Mouse (Mus musculus): ENCODE measurements at regions not wholly inside any gene's neighbourhood (a gene's known extent, or its start where the extent isn't known, plus 50 kb on each side); places are given as distances from the start of the nearest gene placed in this dataset.
"Not testable (repeated sequence)": the region's sequence is repeated elsewhere in the genome, so short reads cannot be mapped to it uniquely, and the experiment has no call there.

DNA sequence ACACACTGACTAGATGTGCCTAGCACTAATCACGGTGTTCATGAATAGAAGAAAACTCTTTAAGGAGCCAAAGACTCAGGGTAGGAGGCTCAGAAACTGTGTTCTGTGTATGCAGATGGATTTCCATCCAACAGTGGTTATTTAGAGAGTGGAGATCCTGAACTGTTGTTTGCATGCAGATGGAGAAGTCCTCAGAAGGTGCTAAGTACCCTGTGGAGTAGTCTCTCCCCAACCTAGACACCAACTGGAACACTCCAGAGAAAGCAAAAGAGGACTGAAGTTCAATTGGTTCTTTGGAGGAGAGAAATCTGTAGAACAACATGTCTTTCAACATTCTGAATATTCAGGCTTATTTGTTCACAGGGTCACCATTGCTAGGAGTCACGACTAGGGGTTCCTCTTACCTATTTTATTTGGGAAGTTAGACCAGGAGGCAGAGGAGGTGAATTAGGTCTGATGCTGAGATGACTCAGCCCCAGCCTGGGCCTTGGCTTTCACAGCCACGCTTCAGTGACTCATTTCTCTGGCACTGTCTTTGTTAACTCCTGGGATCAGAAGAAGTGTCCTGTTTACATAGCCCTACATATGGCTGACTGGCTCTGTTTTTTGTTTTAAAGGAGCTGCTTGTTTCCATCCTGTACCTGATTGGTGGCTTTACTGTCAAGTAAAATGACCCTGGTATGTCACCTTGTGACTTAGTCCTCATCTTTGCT is 742.0 kb downstream of the Kcna4 start:
- no peak for ATAC-seq (replicated peaks; ENCODE audit: poor library complexity)

DNA sequence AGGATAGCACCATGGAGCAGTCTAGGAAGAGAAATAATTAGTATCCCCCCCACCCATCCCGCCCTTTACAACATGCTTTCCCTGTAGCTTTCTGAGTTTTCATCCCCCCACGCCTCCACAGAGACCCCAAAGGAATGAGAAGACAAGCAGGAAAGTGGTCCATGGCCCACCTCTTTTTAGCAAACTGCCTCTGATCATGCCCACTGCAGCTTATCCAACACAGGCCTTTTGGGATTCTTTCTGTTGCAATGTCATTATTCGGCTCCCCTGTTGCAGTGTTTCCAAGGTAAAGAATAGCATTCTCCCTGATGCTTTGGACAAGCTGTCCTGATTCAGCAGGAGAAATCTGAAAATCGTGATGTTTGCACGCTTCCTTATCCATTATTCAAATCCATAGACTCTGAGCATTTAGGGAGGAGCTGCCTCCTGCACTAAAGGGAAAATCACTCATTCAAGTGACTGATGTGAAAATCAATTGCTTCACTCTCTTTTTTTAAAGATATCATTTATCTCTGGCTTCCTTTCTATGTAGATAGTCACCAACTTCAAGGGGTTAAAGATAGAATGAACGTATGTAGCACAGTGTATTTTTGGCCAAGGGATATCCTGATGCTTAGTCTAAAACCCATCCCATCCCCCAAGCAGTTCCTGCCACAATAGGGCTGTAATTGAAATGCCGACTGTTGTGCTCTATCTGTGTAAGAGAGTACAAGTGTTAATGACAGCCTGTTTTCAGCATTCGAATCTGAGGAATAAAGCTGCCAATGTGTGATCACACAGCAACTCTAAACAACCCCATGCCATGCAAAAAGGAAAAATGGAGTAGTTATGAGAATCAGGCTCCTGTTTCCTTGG is 743.1 kb downstream of the Kcna4 start:
- ATAC-seq (replicated peaks; ENCODE audit: poor library complexity), result no peak

DNA sequence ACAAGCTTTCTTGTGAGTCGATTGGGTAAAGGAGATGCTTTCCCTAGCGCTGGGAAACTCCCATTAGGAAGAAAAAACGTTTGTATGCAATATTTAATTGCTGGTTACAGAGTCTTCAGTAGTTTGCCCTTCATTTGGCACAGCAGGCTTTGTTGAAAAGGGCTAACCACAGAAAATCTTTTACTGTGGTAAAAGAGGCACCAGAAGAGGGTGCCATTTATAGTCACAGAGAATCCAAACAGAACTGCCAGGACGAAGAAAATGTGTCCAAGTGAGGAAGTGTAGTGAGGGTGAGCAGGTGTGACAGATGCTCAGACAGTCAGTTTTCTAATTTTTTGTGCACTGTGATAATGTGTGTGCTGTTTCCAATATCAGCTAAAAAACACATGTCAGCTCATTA is 744.4 kb downstream of the Kcna4 start:
- no peak for ATAC-seq (replicated peaks; ENCODE audit: poor library complexity)

DNA sequence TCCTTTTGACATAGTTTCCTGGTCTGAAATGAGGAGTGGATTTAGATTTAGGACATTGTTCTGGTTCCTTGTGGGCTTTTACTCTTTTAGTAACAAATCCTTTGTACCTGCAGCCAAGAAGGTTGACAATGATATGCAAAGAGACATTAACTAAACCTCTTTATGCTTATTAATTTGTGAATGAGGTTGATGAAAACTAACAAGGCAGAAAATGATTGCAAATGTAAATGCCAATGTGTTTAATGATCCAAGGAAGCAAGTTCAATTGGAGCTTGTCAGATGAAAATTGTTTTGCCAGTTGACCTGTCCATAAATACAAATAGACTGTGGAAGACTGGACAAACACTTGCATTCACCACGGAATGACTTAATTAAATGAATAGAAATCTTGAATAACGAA is 751.6 kb downstream of the Kcna4 start:
- ATAC-seq (replicated peaks; ENCODE audit: poor library complexity), result no peak

DNA sequence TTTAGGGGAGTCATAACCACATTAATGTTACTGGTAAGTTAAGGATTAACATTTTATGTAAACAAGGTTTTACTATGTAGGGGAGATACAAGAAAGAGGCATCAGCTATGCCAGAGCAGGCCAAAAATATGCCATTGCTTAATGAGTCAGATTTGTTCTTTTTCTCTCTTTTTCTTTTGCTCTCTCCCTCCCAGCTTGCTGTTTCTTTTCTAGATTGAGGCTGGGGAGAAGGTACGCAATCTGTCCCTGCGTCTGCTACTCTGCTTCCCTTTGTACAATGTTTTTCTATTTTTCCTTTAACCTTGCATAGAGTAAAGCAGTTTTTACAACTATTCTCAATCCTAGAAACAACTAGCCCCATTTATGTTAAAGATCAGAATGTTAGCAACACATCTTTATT is 754.4 kb downstream of the Kcna4 start:
- no peak for ATAC-seq (replicated peaks; ENCODE audit: poor library complexity)

DNA sequence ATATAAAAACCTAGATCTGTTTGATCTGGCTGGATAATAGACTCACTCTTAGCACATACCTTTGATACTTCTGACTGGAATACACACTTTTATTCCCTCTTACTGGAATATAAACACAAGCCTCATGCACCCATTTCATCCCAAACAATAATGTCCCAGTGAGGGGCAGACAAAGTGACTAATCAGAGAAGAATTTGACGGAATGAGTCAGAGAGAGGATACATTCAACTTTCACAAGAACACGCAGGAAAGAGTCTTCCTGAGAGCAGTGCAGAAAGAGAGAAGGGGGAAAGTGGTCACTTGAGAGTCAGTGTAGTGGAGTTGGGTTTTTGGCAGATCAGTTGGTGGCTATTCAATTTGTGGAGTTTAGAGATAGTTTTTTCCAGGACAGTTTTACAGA is 755.6 kb downstream of the Kcna4 start:
- no peak for ATAC-seq (replicated peaks; ENCODE audit: poor library complexity)

DNA sequence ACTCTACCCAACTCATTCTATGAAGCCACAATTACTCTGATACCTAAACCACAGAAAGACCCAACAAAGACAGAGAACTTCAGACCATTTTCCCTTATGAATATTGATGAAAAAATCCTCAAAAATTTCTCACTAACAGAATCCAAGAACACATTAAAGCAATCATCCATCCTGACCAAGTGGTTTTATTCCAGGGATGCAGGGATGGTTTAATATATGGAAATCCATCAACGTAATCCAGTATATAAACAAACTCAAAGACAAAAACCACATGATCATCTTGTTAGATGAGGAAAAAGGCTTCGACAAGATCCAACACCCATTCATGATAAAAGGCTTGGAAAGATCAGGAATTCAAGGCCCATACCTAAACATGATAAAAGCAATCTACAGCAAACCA is 772.3 kb downstream of the Kcna4 start:
- not testable (repeated sequence) for ATAC-seq (replicated peaks; ENCODE audit: poor library complexity)

DNA sequence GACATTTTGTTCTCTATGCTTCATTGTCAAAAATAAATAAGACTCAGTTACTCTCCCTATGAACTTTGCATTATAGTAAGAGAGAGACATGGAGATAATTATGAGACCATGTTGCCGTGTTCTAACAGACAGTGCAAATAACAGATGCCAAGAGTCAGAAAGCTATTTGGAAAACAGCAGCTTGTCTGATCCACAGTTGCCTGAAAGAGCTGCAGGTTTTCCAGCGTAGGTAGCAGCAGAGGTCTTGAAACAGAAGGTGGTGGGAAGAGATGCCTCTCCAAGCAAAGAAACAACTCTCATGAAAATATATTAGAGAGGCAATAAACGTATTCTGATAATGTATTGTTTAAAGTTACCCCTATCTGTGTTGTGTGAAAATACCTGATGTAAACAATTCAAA is 793.5 kb downstream of the Kcna4 start:
- ATAC-seq (replicated peaks; ENCODE audit: poor library complexity), result no peak

DNA sequence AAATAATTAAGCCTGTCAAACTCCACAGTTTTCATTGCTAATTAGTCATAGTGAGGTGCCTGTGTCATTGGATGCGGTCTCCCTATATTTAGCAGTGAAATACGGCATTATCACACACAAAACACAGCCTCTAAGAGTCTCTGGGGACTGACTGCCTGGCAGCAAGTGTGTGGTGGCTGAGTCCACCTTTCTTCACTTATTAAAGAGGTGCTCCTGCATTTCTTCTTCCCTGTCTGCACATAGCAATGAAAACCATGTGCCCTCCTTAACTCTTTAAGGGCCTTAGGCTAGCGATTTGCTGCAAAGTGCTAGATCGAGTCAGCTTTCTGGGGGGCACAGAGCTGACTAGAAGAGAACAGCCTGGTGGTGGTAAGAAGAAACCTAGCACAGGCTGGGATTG is 799.8 kb downstream of the Kcna4 start:
- no peak for ATAC-seq (replicated peaks; ENCODE audit: poor library complexity)

DNA sequence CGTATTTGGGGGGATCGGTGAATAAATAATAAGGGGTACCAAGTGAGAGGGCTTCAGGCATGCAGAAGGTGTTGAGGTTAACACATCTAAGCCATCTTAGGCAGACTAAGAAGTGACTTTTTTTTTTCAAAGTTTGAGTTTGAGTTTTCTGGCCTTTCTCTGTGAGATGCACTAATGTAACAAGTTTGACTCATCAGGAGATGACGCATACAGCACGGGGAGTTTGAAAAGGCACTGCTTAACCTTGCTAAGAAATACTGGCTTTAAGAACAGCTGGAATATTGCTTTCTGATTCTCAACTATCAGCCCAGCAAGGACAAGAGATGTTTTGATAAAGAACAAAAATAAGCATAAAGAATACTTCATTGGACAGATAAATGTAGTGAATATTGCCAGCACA is 806.6 kb downstream of the Kcna4 start:
- no peak for ATAC-seq (replicated peaks; ENCODE audit: poor library complexity)

DNA sequence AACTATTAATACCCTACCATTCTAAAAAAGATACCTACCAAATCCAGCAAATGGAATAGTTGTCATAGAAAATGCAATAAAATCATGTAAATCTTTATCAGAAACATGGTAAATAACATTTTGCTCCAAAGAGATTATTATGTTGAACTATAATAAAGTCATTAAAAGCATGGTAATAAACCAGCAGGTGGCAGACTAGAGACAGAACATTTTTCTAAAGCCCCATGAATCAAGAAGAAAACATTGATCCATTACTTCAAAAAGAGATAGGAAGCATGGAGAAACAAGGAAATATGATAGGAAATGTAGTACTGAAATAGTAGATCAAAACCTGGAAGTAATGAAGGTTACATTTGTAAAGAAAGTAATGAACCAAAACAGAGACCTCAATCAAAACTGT is 819.7 kb downstream of the Kcna4 start:
- no peak for ATAC-seq (replicated peaks; ENCODE audit: poor library complexity)

DNA sequence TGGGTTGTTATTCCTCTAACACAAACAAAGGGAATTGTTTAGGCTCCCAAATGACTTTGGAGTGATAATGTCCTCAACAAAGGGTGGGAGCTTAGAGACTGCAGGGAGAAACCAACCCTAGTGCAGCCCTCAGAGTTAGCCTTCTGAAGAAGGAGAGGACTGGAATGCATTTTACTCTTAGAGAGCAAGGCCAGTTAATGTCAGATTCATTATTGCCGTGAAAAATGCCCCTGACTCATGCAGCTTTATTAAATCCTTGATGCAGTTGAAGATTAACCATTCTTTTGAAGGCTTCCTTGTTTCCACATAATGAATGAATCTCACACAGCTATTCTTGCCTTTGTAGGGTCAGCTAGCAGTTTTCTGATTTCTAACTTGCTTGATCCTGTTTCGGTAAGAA is 855.3 kb downstream of the Kcna4 start:
- no peak for ATAC-seq (replicated peaks; ENCODE audit: poor library complexity)

DNA sequence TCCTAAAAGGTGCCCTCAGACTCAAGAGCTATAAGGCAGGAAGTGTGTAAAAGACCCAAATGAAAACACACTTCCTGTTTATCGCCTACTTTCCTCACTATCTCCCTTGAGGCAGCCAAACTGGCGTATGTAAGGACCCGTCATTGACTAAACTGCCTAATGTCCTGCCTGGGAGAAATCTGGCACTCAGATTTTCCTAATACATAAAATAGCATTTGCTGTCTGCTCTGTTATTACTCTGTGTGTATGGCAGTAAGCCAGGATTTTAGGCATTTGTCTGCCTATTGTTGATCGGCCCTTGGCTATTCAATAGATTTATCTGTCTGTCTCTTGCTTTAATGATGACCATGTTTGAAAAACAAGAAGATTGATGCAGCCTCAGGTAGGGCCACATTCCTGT is 857.8 kb downstream of the Kcna4 start:
- ATAC-seq (replicated peaks; ENCODE audit: poor library complexity), result no peak

DNA sequence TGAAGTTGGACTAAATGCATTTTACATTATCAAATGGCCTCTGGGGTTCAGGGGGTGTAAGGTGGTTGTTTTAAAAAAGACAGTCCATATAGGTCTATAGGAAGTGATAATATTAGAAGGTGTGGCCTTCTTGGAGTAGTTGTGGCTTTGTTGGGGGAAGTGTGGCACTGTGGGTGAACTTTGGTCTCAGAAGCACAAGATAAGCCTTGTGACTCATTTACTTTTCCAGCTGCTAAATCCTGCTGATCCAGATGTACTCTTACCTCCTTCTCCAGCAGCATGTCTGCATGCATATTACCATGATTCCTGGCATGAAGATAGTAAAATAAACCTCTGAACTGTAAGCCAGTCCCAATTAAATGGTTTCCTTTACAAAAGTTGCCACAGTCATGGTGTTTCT is 865.8 kb downstream of the Kcna4 start:
- ATAC-seq (replicated peaks; ENCODE audit: poor library complexity), result no peak

DNA sequence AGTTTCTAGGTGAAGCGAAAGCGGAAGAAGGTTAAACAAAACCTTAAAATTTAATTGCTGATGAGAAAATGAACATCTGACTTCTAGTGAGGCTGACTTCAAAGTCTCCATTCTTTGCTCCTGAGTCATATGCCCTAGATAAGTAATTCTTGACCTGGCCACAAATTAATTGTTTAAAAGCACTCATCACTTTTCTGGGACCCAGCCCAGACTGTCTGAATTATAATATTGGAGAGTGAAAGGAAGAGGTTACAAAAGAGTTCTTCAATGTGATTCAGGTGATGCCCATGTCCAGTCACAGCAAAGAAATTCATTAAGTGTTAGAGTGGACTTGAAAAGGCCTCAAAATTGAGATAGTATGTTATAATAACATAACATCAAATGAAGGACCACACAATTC is 867.3 kb downstream of the Kcna4 start:
- ATAC-seq (replicated peaks; ENCODE audit: poor library complexity), result no peak

DNA sequence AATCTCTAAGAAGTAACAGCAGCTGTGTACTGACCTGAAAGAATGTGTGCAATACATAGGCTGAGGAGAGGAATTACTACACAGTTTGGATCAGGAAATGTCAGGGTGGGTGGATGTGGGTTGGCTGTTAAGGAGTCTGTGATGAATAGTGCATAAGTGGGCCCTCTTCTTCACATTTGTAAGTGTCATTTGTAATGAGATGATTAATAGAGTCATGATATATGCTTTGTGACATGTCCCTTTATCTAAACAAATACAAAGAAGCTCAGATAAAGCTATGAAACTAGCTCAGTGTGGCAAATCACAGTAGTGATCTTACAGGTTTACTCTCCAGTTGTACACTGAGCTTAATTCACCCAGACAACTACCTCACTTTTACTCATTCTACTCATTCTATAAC is 867.9 kb downstream of the Kcna4 start:
- no peak for ATAC-seq (replicated peaks; ENCODE audit: poor library complexity)

DNA sequence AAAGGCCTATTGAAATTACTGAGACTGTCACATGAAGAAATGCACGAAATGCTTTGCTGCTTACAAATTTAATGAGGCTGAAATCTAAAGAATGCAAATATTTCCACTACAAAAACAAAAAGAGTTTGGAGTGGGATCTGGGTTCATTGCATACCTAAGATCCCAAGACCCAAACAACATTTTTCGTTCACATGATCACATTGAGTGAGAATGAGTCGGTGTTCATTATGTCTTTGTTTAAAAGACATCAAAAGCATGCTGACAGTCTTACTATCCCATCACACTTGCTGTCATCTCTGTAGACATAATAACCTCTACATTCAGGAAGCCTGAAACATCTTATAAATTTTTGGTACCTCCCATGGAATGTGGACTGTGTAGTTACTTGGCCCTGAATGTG is 870.4 kb downstream of the Kcna4 start:
- no peak for ATAC-seq (replicated peaks; ENCODE audit: poor library complexity)

DNA sequence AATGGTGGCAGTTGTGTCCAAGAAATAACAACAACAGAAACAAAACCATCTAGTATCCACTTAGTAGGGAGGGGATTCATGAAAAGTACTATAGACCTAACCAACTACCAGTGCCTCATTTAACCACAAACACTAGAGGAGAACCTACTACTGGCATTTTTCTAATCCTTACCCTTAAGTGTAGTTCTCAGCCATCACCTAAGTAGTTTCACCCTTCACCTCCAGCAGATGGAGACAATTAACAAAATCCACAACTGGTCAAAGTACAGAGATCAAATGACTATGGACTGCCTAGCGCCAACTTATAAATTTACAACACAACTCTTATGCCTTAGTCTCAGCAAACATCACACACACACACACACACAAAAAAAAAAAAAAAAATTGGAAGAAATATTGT is 874.6 kb downstream of the Kcna4 start:
- ATAC-seq (replicated peaks; ENCODE audit: poor library complexity), result no peak

Measured in megakaryocyte progenitor cell, adult 5-6 weeks (primary cell).